Mouse (Mus musculus): ENCODE measurements around the gene Tmco3. TPM values are rescaled to one million over a fixed set of nuclear protein-coding genes. Genes with fewer than 3 reads are reported as not detected.

The Tmco3 gene
- polyA plus RNA-seq, 1 experiment = 22.4 TPM

DNA sequence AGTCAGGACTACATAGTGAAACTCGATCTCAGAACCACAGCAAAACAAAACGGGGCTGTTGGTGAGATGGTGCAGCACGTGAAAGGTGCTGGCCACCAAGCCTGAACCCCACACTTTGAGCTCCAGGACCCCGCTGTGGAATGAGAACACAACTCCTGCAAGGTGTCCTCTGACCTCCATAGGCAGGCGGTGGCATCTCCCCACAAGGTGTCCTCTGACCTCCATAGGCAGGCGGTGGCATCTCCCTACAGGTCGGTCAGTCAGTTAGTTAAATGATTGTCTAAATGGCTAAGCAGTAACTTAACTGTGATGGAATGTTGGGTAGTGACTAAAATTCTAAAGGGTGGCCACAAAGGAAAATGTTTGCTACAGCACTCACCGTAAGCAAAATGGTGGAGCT lies 11.6 kb downstream of the Tmco3 start:
- 97% methylated on average over 8 of the region's 8 CpGs for WGBS
- TF ChIP-seq CTCF (IDR thresholded peaks at IDR 0.05; ENCODE audit: borderline replicate concordance, control insufficient read depth, extremely low read depth, insufficient read depth, low read length, poor library complexity) = no peak
- TF ChIP-seq POLR2A (IDR thresholded peaks at IDR 0.05; ENCODE audit: control insufficient read depth, extremely low read depth, insufficient read depth, low read length, poor library complexity) = no peak
- Histone ChIP-seq H3K27me3 (ENCODE audit: control insufficient read depth, insufficient read depth, low read length) (no peaks in the 10 kb centered on the region), H3K36me3 (ENCODE audit: control insufficient read depth, insufficient read depth, low read length) (peaks cover 18% of the 10 kb centered on the region; the same call in 1 of the 2 replicates), H3K27ac (ENCODE audit: control insufficient read depth, insufficient read depth, low read length) (no peak overlapping the region), H3K4me1 (replicated peaks; ENCODE audit: control insufficient read depth, insufficient read depth, low read length) (no peaks in the 10 kb centered on the region), H3K4me3 (ENCODE audit: control insufficient read depth, insufficient read depth, low read length) (no peak overlapping the region)
- no peak for DNase-seq

DNA sequence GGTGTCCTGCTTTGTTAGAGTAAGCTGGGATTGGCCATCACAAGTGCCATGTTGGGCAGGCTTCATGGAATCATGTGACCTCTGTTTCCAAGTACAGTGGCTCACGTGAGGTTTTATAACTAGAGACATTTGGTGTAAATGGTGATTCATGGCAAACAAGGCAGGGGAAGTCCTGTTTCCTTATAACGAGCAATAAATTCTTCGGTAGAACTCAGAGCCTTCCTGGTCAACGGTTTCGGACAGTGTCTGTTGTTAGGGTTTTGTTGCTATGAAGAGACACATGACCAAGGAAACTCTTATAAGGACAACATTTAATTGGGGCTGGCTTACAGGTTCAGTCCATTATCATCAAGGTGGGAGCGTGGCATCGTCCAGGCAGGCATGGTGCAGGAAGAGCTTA lies 13.0 kb downstream of the Tmco3 start:
- no peak for DNase-seq
- TF ChIP-seq CTCF (IDR thresholded peaks at IDR 0.05; ENCODE audit: borderline replicate concordance, control insufficient read depth, extremely low read depth, insufficient read depth, low read length, poor library complexity) (no peak), POLR2A (IDR thresholded peaks at IDR 0.05; ENCODE audit: control insufficient read depth, extremely low read depth, insufficient read depth, low read length, poor library complexity) (no peak)
- Histone ChIP-seq H3K4me3 (ENCODE audit: control insufficient read depth, insufficient read depth, low read length) (no peak overlapping the region), H3K27ac (ENCODE audit: control insufficient read depth, insufficient read depth, low read length) (no peak overlapping the region), H3K4me1 (replicated peaks; ENCODE audit: control insufficient read depth, insufficient read depth, low read length) (no peaks in the 10 kb centered on the region), H3K36me3 (ENCODE audit: control insufficient read depth, insufficient read depth, low read length) (peaks cover 5% of the 10 kb centered on the region; the same call in 1 of the 2 replicates), H3K27me3 (ENCODE audit: control insufficient read depth, insufficient read depth, low read length) (no peaks in the 10 kb centered on the region)
- WGBS = 96% methylated on average over 7 of the region's 7 CpGs

DNA sequence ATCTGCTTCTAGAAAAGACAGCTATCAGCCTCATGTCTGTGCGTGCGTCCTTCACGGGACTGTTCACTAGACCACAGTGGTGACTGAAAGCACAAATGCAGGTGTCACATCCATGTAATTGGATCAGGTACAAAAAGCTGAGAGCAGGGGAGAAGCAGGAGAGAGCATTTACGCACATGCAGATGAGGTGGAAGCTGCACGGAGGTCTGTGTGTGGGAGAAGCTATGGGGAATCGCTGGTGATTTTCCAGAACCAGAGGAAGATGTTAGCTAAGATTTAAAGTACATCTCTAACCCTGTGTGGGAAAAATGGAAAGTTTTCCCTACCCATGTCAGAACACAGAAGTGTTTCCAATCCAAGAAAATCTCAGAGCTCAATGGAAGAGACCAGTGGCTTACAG lies 17.5 kb downstream of the Tmco3 start:
- TF ChIP-seq POLR2A (IDR thresholded peaks at IDR 0.05; ENCODE audit: control insufficient read depth, extremely low read depth, insufficient read depth, low read length, poor library complexity) (no peak), CTCF (IDR thresholded peaks at IDR 0.05; ENCODE audit: borderline replicate concordance, control insufficient read depth, extremely low read depth, insufficient read depth, low read length, poor library complexity) (no peak)
- 96% methylated on average over 6 of the region's 6 CpGs for WGBS
- Histone ChIP-seq H3K27me3 (ENCODE audit: control insufficient read depth, insufficient read depth, low read length) (no peaks in the 10 kb centered on the region), H3K4me1 (replicated peaks; ENCODE audit: control insufficient read depth, insufficient read depth, low read length) (no peaks in the 10 kb centered on the region), H3K27ac (ENCODE audit: control insufficient read depth, insufficient read depth, low read length) (no peak overlapping the region), H3K36me3 (ENCODE audit: control insufficient read depth, insufficient read depth, low read length) (no peaks in the 10 kb centered on the region), H3K4me3 (ENCODE audit: control insufficient read depth, insufficient read depth, low read length) (no peak overlapping the region)
- DNase-seq = no peak

DNA sequence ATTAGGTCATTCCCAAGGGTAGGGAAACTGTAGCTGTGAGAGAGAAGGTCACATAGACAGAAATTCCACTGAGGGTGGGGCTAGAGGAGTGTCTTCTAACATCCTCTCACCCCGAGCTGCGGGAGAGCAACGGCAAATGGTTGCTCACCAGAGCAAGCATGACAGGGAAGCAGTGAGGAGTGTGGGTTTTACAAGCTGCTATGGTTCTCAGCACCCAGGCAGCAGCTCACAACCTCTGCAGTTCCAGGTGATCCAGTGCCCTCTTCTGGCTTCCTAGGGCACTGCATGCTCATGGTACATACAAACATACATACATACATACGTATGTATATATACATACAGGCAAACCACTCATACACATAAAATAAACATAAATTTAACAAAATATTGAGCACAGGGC lies 17.9 kb downstream of the Tmco3 start:
- DNase-seq = no peak
- H3K4me3 ChIP-seq (ENCODE audit: control insufficient read depth, insufficient read depth, low read length) = no peak overlapping the region
- WGBS = 97% methylated on average over 4 of the region's 4 CpGs
- no peaks in the 10 kb centered on the region for H3K4me1 ChIP-seq (replicated peaks; ENCODE audit: control insufficient read depth, insufficient read depth, low read length)
- no peak overlapping the region for H3K27ac ChIP-seq (ENCODE audit: control insufficient read depth, insufficient read depth, low read length)
- H3K36me3 ChIP-seq (ENCODE audit: control insufficient read depth, insufficient read depth, low read length) = no peaks in the 10 kb centered on the region
- no peaks in the 10 kb centered on the region for H3K27me3 ChIP-seq (ENCODE audit: control insufficient read depth, insufficient read depth, low read length)
- TF ChIP-seq POLR2A (IDR thresholded peaks at IDR 0.05; ENCODE audit: control insufficient read depth, extremely low read depth, insufficient read depth, low read length, poor library complexity) (no peak), CTCF (IDR thresholded peaks at IDR 0.05; ENCODE audit: borderline replicate concordance, control insufficient read depth, extremely low read depth, insufficient read depth, low read length, poor library complexity) (no peak)

DNA sequence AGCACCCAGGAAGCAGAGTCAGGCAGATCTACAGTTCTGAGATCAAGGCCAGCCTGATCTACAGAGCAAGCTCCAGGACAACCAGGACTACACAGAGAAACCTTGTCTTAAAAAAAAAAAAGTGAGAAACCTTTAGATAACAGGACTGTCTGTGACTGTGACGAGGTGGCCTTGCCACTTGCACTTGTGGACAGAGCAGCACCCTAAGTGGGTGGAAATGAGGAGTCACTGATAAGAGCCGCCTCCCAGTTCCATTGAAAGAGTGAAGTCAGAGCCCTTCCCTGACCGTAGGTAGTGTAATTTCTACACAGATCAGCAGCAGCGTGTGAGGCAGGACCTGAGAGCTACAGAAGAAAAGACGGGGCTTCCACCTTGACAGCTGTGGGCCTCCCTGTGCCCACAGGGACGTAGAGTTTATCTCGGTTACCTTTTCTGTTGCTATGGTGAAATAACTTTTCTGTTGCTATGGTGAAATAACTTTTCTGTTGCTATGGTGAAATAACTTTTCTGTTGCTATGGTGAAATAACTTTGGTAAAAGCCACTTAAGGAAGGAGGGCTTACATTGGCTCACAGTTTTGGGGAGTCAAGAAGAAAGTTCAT lies 18.4 kb downstream of the Tmco3 start:
- no peak for DNase-seq
- Histone ChIP-seq H3K4me1 (replicated peaks; ENCODE audit: control insufficient read depth, insufficient read depth, low read length) (no peaks in the 10 kb centered on the region), H3K36me3 (ENCODE audit: control insufficient read depth, insufficient read depth, low read length) (no peaks in the 10 kb centered on the region), H3K27me3 (ENCODE audit: control insufficient read depth, insufficient read depth, low read length) (no peaks in the 10 kb centered on the region), H3K27ac (ENCODE audit: control insufficient read depth, insufficient read depth, low read length) (no peak overlapping the region), H3K4me3 (ENCODE audit: control insufficient read depth, insufficient read depth, low read length) (no peak overlapping the region)
- TF ChIP-seq CTCF (IDR thresholded peaks at IDR 0.05; ENCODE audit: borderline replicate concordance, control insufficient read depth, extremely low read depth, insufficient read depth, low read length, poor library complexity) (no peak), POLR2A (IDR thresholded peaks at IDR 0.05; ENCODE audit: control insufficient read depth, extremely low read depth, insufficient read depth, low read length, poor library complexity) (no peak)
- 91% methylated on average over 7 of the region's 7 CpGs for WGBS

DNA sequence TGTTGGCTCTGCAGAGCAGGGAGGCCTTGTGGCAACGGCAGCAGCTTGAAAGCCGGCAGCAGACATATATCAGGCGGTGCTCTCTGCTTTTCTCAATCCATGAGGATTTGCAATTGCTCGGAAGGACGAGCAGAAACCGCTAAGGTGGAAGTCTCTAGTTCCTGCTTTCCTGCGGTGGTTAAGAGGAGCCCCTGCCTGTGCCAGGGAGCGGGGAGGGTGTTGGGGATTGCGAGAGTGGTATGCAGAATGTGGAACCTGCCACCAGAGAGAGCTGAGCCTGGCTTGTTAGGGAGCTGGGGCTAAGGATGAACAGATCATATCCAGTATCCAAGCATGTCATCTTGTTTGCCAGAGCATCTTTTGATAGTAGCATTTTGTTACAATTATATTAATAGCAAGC lies 18.9 kb downstream of the Tmco3 start:
- H3K27me3 ChIP-seq (ENCODE audit: control insufficient read depth, insufficient read depth, low read length) = no peaks in the 10 kb centered on the region
- no peak overlapping the region for H3K4me3 ChIP-seq (ENCODE audit: control insufficient read depth, insufficient read depth, low read length)
- H3K36me3 ChIP-seq (ENCODE audit: control insufficient read depth, insufficient read depth, low read length) = no peaks in the 10 kb centered on the region
- DNase-seq = no peak
- no peaks in the 10 kb centered on the region for H3K4me1 ChIP-seq (replicated peaks; ENCODE audit: control insufficient read depth, insufficient read depth, low read length)
- no peak for TF ChIP-seq CTCF (IDR thresholded peaks at IDR 0.05; ENCODE audit: borderline replicate concordance, control insufficient read depth, extremely low read depth, insufficient read depth, low read length, poor library complexity)
- no peak for TF ChIP-seq POLR2A (IDR thresholded peaks at IDR 0.05; ENCODE audit: control insufficient read depth, extremely low read depth, insufficient read depth, low read length, poor library complexity)
- 88% methylated on average over 9 of the region's 9 CpGs for WGBS
- H3K27ac ChIP-seq (ENCODE audit: control insufficient read depth, insufficient read depth, low read length) = no peak overlapping the region

DNA sequence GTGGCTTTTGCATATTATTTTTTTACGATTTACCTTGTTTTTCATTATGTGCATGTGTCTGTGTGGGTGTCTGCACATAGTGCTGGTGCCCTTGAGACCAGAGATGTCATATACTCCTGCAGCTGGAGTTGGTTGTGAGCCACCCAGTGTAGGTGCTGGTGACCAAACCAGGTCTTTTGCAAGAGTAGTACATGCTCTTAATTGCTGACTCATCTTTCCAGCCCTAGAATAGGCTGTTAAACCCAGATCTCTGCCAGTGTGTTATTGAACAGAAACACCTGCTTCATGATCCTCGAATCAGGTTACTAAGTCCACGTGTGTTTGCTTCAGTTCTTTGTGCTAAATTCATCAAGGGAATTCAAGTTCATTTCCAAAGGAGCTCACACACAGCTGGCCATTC lies 26.9 kb downstream of the Tmco3 start:
- no peak overlapping the region for H3K27ac ChIP-seq (ENCODE audit: control insufficient read depth, insufficient read depth, low read length)
- H3K4me1 ChIP-seq (replicated peaks; ENCODE audit: control insufficient read depth, insufficient read depth, low read length) = no peaks in the 10 kb centered on the region
- H3K36me3 ChIP-seq (ENCODE audit: control insufficient read depth, insufficient read depth, low read length) = no peaks in the 10 kb centered on the region
- no peaks in the 10 kb centered on the region for H3K27me3 ChIP-seq (ENCODE audit: control insufficient read depth, insufficient read depth, low read length)
- 80% methylated on average over 3 of the region's 3 CpGs for WGBS
- TF ChIP-seq CTCF (IDR thresholded peaks at IDR 0.05; ENCODE audit: borderline replicate concordance, control insufficient read depth, extremely low read depth, insufficient read depth, low read length, poor library complexity) = no peak
- no peak for TF ChIP-seq POLR2A (IDR thresholded peaks at IDR 0.05; ENCODE audit: control insufficient read depth, extremely low read depth, insufficient read depth, low read length, poor library complexity)
- H3K4me3 ChIP-seq (ENCODE audit: control insufficient read depth, insufficient read depth, low read length) = no peak overlapping the region
- no peak for DNase-seq

Measured in thymus, adult 2 months (tissue).